Mouse (Mus musculus) left cerebral cortex, adult 9 months (tissue): ENCODE measurements around the gene Psmd11.
"Not testable (repeated sequence)": the region's sequence is repeated elsewhere in the genome, so short reads cannot be mapped to it uniquely, and the experiment has no call there.

Experiments
- DNase-seq, 2 experiments: peaks; one replicate each; pipeline ENCODE4 v3.0.0; 2022; ENCODE audit warnings: low spot score in 2 of 2

Psmd11 gene

DNA sequence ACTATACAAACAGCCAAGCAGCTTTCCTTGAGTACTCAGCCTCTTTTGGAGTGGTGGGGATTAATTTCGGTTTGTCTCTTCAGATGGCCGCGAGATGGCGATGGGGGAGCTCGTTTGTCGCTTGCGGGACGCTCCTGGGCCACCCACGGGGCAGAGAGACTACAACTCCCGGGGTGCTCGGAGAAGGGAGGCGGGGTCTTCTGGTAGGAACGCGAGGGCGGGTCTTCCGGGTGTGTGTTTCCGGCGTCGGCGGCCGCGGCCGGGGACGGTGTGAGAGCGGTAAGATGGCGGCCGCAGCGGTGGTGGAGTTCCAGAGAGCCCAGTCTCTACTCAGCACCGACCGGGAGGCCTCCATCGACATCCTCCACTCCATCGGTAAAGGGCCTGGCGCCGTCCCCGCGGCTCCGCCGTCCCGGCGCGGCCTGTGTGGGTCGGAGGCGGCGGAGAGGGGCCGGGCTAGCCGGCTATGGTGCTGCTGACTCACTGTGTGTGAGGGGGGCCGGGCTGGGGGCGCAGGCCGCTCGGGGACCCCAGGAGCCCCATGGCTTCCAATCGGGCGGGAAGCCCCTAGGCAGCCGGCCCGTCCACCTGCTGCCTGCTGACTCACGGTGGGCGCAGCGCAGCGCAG lies at the start of gene Psmd11:
TSS of gene Psmd11 (plus strand) at position 235 of the 628 bp plus-strand sequence.
- DNase-seq = peak; percentile 90 to 96

DNA sequence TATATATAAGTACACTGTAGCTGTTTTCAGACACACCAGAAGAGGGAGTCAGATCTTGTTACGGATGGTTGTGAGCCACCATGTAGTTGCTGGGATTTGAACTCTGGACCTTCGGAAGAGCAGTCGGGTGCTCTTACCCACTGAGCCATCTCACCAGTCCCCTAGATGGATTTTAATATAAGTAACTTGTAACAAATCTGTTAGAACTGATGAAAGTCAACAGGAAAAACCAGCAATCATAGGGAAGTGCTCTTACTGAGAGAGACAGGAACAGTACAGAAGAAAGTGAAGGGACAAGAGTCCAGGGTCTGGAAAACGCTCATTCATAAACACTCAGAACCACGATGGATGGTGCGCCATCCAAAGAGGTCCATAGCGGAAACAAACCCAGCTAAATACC lies 49.2 kb upstream of the Psmd11 start:
- not testable (repeated sequence) for DNase-seq

DNA sequence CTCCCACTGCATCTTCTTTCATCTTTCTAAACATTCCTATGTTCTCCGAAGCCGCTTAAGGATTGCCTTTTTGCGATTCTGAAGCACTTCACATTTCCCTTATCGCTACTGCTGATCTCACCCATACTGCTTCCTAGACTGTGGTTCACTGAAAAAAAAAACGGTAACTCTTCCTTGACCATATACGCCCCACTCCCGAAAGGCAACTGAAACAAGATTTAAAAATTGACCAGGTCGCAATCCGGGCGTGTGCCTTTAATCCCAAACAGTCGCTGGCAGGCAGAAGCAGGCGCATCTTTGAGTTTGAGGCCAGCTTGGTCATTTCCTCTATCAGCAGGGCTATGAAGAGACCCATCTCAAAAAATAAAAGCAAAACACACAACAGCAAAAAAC lies 45.8 kb upstream of the Psmd11 start:
- DNase-seq = no peak

DNA sequence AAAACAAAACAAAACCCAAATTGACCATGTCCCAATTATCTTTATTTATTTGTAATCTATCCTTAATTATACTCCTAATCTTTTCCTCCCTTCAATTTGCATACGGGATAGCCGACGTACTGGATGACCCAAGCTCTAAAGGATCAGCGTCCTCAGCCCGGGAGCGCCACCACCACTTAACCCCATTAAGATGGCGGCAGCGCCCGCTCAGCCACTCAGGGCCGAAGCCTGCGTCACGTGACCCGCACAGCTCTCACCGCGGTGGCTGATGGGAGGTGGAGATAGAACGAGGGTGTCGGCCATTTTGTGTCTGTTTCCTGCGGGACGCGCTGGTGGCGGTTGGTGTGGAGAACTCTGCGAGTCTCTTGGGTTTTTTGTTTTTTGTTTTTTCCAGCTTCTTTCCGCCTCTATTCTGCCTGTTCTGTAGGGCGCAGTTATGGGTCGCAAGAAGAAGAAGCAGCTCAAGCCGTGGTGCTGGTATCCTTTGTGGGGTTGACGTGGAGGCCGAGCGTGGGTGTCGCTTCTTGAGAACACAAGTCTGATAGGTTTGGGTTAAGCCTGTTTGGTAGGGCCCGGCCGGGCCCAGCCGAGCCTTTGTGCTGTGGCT lies 45.3 kb upstream of the Psmd11 start, which contains the start of gene Zfp207:
TSS of gene Zfp207 (plus strand) at position 261 of the 607 bp plus-strand sequence.
- peak; percentile 88 to 98 for DNase-seq

DNA sequence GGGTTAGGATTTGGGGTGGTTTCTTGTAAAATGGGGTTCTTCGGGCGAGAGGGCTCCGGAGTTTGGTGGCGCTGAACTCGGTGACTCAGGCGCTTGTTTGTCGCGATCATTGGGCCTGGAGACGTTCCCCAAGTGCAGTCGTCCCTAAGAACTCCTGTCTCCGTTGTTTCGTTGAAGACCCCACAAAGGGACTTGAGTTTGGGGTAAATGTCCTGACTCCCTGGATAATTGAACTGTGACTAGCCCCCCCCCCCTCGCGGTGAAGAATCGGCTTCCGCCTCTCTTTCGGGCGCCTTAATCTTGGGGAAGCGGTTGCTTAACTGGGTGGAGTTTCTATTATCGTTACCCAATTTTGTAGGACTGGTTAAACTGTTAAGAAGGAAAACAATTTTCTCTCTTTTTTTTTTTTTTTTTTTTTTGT lies 44.8 kb upstream of the Psmd11 start:
- DNase-seq = no peak

DNA sequence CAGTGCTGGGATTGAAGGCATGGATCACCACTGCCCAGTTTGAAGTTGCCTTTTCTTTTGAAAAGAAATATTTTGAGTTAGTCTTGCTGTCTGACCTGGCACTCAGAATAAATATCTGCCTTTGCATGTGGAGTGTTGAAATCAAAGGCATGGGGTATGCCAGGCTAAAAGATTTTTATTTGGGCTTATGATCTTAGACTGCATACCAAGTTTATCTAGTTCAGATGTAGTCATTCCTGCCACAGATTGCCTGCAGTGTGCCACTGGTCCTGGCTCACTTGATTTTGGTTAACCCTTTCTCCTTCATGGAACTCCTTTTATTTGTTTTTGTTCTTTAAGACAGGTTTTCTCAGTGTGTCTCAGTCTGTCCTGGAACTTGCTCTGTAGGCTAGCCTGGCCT lies 44.0 kb upstream of the Psmd11 start:
- DNase-seq = no peak

DNA sequence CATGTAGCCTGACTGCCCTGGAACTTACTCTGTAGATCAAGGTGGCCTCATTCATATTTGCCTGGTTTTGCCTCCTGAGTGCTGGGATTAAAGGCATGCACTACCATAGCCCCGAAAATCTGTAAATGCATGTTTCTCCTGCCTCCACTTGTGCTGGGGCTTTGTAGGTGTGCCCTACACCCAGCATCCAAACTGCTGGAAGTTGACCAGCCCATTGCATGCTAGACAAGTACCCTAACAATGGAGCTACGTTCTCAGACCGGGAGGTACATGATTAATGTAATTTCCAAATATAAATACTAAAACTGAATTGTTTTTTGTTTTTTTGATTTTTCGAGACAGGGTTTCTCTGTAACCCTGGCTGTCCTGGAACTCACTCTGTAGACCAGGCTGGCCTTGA lies 43.4 kb upstream of the Psmd11 start:
- no peak for DNase-seq

DNA sequence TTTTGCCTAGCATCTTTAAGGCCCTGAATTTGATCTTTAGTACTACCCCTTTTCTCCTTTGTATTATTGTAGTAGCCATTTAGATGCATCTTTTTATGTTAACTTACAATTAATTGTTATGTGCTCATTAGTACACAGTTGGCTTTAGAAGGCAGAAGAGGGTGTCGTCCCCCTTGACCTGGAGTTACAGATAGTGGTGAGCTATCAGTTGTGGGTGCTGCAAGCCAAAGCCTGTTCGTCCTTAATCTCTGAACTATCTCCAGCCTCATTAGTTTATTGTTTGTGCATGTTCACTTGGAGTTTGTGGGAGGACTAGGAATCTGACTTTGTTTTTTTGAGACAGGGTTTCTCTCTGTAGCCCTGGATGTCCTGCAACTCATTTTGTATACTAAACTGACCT lies 41.6 kb upstream of the Psmd11 start:
- DNase-seq = no peak

DNA sequence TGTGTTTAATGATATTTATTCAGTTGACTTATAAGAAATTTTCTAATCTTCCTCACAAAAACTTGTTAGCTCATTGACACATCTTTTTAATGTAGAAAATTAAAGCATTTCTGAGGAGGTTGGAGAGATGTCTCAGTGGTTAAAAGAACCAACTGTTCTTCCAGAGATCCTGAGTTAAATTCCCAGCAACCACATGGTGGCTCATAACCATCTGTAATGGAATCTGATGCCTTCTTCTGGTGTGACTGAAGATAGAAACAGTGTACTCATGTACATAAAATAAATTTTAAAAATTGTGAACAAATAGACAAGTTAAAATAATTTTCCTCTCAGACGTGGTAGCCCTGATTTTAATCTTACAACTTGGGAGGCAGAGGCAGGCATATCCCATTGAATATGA lies 38.5 kb upstream of the Psmd11 start:
- DNase-seq = no peak

DNA sequence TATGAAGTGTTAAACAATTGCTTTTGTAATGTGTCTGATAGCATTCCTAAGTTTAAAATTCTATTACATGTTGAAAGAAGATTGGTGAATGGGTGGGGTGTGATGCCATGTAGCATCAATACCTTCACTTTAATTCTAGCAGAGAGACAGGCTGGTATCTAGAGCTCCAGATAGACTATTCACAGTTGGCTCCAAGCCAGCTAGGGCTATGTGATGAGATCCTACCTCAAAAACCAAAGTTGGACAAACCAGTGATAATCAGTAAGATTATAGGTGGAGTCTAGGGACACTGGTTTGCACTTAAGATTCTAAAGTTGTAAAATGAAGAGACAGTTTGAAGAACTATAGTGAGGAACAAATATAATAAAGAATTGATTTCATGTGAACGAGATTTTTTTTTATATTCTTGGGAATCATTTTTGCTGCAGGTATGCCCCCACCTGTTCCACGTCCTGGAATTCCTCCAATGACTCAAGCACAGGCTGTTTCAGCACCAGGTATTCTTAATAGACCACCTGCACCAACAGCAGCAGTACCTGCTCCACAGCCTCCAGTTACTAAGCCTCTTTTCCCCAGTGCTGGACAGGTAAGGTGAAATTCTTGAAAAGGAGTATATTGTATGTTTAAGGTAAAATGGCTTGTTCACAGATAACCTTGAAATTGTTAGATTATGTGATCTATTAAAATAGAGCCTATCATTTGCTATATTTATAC lies 36.9 kb upstream of the Psmd11 start:
- no peak for DNase-seq

DNA sequence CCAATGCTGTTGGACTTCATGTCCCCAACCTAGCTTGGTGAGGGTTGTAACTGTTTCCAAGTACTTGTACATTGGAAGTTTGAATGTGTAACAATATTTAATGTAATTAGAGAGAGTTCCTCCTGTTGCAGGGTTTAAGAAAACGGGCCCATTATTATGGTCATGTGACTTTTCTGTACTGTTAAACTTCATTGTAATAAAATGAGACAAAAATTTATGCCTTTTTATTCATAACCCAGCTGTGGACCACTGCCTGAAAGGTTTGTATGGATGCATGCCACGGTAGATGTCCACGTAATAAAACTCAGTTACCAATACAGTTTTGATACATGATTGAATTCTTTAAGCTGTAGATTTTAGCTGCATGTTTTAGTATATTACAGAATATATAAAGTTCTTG lies 32.5 kb upstream of the Psmd11 start:
- DNase-seq = no peak

DNA sequence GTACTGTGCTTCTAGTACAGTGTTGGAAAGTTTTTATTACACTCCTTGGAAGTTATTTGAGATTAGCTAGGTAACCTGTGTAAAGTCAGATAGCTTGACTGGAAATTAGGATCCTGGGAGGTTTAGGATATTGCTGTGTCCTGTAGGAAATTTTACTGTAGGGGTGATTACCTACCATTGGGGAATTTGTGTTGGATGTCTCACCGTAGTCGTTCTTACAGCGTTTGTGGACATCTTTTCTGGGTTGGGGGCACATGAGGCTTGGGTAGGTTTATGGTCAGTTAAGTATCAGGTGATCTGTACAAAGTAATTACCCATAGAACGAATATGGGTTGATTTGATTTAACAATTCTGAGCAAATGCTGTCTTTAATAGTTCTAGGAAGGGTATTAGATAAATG lies 31.8 kb upstream of the Psmd11 start:
- no peak for DNase-seq

DNA sequence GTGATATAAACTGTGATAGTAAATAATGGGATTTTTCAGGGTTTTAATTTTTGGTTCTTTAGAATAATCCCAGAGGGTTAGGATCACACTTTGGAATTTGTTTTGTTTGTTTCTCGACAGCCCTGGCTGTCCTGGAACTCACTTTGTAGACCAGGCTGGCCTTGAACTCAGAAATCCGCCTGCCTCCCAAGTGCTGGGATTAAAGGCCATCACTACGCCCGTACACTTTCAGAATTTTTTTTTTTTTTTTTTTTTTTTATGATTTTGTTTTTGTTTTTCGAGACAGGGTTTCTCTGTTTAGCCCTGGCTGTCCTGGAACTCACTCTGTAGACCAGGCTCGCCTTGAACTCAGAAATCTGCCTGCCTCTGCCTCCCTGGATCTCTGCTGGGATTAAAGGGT lies 20.5 kb upstream of the Psmd11 start:
- DNase-seq = not testable (repeated sequence)

DNA sequence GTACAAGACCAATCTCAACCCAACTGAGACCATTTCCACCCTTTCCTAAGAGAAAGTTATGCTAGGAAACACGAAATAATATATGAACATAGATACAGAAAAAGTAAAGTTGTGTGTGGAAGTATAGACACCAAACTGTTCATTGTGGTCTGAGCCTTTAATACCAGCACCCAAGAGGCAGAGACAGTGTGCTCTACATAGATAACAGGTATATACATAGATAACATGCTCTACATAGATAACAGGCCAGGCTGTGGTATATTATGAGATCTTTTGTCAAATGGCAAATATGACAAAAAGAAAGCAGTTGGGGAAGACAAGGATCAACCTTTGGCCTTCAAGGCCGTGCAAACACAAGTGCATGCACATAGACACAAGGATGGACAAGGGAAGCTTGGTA lies 18.0 kb upstream of the Psmd11 start:
- no peak for DNase-seq

DNA sequence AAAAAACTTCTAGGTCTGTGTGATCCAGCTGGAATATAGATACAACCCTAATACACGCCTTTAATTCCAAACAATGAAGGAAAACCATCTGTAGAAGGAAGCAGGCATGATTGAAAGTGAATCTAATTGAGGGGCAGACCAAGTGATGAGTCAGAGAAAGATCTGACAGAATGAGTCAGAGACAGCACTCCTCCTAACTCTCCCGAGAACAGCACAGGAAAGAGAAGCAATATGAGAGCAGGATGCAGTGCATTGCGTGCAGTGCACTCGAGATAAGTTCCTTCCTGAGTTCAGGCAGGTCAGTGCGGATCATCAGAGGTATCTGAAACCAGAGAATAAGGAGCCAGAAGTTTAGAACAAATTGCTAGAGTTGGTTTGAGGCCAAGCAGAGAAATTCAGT lies 11.3 kb upstream of the Psmd11 start:
- no peak for DNase-seq

DNA sequence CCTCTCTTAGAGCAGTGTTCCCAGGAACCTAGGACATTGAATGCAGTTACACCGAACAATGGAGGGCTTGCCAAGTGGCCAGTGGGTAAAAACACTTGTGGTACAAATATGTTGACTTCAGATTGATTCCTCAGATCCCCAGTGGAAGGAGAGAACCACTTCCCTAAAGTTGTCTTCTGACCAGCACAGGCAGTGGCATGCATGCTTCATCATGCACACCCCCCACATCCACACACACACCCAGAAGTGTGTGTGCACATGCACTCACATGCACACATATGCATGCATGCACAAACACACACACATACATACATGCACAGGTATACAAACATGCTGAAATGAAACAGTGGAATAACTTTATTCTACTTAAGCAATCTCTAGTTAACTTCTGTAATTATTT lies 8.7 kb upstream of the Psmd11 start:
- no peak for DNase-seq

DNA sequence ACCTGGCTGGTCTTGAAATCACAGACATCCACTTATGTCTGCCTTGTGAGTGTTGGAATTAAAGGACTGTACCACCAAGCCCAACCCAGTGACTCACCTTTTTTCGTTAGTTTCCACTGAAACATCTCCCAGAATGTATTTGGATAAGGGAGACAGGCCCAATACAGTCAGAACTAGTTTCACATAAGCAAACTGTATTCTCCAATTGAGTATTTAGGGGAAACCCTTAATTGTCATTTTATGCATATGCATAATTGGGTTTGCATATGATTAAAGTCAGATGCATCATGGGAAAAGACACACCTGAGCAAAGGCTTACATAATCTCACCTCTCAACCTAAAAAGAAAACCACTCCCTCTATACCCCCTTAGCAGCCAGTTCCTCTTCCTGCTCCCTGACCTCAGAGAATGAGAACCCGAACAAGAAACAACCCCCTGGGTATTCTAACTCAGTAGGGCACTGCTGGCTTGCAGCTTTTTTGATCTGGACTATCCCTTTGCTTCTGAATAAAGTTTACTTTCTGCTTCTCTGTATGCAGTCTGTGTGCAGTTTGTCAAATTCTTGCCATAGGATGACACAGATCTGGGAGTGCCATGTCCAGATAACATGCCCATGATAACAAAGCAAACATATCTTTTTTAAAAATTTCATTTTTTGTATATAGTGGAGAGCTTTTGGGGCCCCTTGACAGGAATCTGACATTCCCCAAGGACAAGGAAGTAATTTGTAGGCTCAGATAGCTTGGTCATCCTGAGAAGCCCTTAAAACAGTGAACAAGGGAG lies 8.0 kb upstream of the Psmd11 start:
- no peak for DNase-seq

DNA sequence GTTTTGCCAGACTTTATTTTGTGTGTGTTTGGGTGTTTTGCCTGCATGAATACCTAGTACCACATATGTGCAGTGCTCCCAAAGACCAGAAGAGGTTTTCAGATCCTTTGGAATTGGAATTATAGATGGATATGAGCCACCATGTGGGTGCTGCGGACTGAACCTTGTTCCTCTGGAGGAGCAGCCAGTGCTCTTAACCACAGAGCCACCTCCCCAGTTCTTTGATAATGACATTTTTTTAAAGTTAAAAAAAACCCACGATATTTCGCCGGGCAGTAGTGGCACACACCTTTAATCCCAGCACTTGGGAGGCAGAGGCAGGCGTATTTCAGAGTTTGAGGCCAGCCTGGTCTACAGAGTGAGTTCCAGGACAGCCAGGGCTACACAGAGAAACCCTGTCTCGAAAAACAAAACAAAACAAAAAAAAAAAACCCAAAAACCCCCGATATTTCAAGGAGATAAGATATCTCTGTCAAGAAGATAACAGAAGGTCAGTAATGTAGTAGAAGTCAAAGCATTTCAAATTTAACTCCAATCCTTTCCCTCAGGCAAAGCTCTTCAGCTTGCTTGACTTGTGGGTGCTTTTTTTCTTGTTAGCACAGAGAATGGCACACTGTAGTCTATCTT lies 6.9 kb upstream of the Psmd11 start:
- no peak for DNase-seq

DNA sequence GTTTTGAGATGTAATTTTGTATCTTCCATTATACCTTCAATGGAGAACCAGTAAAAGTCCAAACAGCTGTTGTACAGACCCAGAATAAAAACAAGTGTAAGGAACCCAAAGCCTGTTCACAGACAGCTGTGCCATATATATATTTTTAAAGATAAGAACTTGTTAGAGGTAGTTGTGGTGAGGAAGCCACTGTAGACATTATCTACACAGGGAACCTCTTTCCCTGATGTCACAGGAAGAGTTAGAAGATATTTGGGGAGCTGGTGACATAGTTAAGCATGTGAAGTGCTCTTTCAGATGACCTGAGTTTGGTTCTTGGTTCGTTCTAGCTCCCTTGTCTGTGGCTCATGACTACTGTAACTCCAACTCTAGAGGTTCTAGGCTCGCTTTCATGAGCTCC lies 3.7 kb upstream of the Psmd11 start:
- DNase-seq = no peak

DNA sequence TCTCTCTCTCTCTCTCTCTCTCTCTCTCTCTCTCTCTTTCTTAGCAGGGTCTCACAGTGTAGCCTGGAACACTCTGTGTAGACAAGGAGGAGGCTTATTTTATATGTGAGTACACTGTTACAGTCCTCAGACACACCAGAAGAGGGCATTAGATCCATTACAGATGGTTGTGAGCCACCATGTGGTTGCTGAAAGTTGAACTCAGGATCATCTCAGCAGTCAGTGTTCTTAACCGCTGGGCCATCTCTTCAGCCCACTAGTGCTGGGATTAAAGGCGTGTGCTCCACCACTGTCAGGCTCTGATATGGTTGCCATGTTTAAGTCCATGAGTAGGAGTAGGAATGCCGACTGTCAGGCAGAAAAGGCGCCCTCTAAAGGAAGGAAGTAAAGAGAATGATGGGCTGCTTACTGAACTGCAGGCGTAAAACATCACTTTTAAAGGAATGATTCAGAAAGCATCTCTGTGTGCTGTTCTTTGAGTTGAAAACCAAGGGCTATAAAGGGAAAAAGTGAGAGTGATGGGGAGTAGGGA lies 3.1 kb upstream of the Psmd11 start:
- DNase-seq = no peak

DNA sequence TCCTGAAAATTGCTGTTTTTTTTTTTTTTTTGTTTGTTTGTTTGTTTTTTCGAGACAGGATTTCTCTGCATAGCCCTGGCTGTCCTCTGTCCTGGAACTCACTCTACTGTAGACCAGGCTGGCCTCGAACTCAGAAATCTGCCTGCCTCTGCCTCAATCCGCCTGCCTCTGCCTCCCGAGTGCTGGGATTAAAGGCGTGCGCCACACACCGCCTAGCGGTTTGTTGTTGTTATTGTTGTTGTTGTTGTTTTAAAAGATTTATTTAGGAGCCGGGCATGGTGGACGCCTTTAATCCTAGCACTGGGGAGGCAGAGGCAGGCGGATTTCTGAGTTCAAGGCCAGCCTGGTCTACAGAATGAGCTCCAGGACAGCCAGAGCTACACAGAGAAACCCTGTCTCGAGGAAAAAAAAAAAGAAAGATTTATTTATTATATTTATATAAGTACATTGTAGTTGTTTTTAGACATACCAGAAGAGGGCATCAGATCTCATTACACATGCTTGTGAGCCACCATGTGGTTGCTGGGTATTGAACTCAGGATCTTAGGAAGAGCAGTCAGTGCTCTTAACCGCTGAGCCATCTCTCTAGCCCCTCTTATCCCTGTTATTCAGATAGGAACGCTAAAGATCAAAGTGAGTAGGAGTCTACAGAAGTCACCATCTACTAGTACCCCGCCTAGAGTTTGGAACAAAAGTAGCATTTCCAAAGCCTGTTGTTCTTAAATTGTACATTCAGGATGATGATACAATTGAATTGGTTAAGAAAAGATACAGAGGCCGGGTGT lies 2.2 kb upstream of the Psmd11 start:
- not testable (repeated sequence) for DNase-seq
